Comparison of ENCODE assay signal across 7 mouse cellular contexts in the genomic region with DNA sequence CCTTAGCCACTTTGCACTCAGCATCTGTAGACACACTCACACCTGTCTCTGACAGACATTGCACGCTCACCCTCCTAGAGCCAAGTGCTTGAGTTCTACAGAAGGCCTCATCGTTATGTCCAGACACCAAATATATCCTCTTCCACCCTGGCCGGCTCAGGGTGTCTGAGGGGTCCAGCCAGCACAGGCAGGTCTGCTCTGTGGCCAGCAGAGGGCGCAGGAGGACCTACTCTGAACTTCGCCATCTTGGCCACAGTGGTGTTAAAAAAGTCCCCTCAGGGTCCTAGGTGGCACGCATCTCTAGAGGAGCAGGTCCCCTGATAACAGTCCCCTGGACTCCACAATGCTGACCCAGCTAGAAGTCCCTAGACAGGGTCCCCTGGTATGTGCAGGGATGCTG.
DNase-seq lines count a peak whose midpoint lies in the region; ATAC-seq lines count a peak whose summit lies in the region.

No protein-coding gene starts in this region.

- H3K9me3 ChIP-seq in intestine, embryonic 14.5 days (ENCODE audit: control insufficient read depth, low read length), result no peaks in the 10 kb centered on the region
- no peaks in the 10 kb centered on the region for H3K9me3 ChIP-seq in midbrain, embryonic 10.5 days (replicated peaks)

- H3K4me2 ChIP-seq in intestine, embryonic 14.5 days (ENCODE audit: low read length), result no peak overlapping the region

- 0 out of 2 replicates have a peak overlapping the region, but pooled peaks have one; percentile 11 for H3K27ac ChIP-seq in intestine, embryonic 14.5 days (ENCODE audit: low read depth)
- no peak overlapping the region; the same call in 1 of the 2 replicates for H3K27ac ChIP-seq in midbrain, embryonic 10.5 days (replicated peaks)

- H3K36me3 ChIP-seq in intestine, embryonic 14.5 days (ENCODE audit: control insufficient read depth, insufficient read depth, low read length), result no peaks in the 10 kb centered on the region
- H3K36me3 ChIP-seq in midbrain, embryonic 10.5 days, result no peaks in the 10 kb centered on the region

- H3K9ac ChIP-seq in intestine, embryonic 14.5 days (ENCODE audit: low read length), result no peak overlapping the region

- peaks cover 27% of the 10 kb centered on the region for H3K4me1 ChIP-seq in intestine, embryonic 14.5 days (replicated peaks; ENCODE audit: control insufficient read depth, insufficient read depth, low read length)
- peaks cover 43% of the 10 kb centered on the region for H3K4me1 ChIP-seq in midbrain, embryonic 10.5 days

- WGBS in intestine, embryonic 14.5 days, result 9% methylated on average over 6 of the region's 6 CpGs
- 9% methylated on average over 6 of the region's 6 CpGs for WGBS in midbrain, embryonic 10.5 days

- DNase-seq in adrenal gland, adult 18-20 months (ENCODE audit: low spot score in 2 of 2), result peak; percentile 57 to 77
- DNase-seq in cerebellum, postnatal 4 days (ENCODE audit: low spot score in 2 of 2), result peak; percentile 72 to 84
- peak; percentile 21 to 32 for DNase-seq in gastrocnemius, adult 8-10 months (ENCODE audit: low spot score in 2 of 2)
- DNase-seq in intestine, embryonic 14.5 days (ENCODE audit: low spot score), result peak; percentile 94
- DNase-seq in left cerebral cortex, adult 8-10 months (ENCODE audit: low spot score in 2 of 2), result peak; percentile 14 to 27
- DNase-seq in midbrain, embryonic 10.5 days (ENCODE audit: low spot score), result peak; percentile 82
- peak; percentile 36 to 78 for DNase-seq in spleen, postnatal 10 days (ENCODE audit: low spot score in 2 of 2)

- H3K4me3 ChIP-seq in intestine, embryonic 14.5 days (ENCODE audit: low read depth, low read length), result no peak overlapping the region
- H3K4me3 ChIP-seq in midbrain, embryonic 10.5 days, result no peak overlapping the region

- ATAC-seq in intestine, embryonic 14.5 days (replicated peaks; ENCODE audit: low FRiP score, low TSS enrichment, low read depth), result 0 out of 2 replicates have a peak, but pooled peaks have one; percentile 22

- H3K27me3 ChIP-seq in intestine, embryonic 14.5 days (replicated peaks; ENCODE audit: control insufficient read depth, insufficient read depth, low read length), result no peaks in the 10 kb centered on the region
- peaks cover 20% of the 10 kb centered on the region; the same call in 1 of the 2 replicates for H3K27me3 ChIP-seq in midbrain, embryonic 10.5 days (ENCODE audit: low read depth, poor library complexity, severe bottlenecking)

Comparison
In these comparisons a context has a peak if more than half of its experiments do, and no peak if none do; other contexts are left out.
1. DNase-seq: peak in every context shown above with its lines; median percentile 94 in intestine, embryonic 14.5 days; 82 in midbrain, embryonic 10.5 days; 78 in cerebellum, postnatal 4 days; 67 in adrenal gland, adult 18-20 months; 57 in spleen, postnatal 10 days; 26 in gastrocnemius, adult 8-10 months; 20 in left cerebral cortex, adult 8-10 months.